Mouse (Mus musculus) cerebellum, postnatal 4 days (tissue): ENCODE results near the gene Btbd35f19.
"Not testable (repeated sequence)": the region's sequence is repeated elsewhere in the genome, so short reads cannot be mapped to it uniquely, and the experiment has no call there.

Source experiments
- DNase-seq, 2 experiments: peaks; one replicate each; pipeline ENCODE4 v3.0.0; 2022; ENCODE audit warnings: low spot score in 2 of 2, mixed read lengths in 1 of 2

Gene Btbd35f19

GRCm38 (mm10) chrX:31383818-31384217 lies at the start of gene Btbd35f19:
Gene Btbd35f19, minus strand, starts transcription at chrX:31383918.
- DNase-seq, result not testable (repeated sequence)

- DNase-seq, result not testable (repeated sequence)
Measured at GRCm38 (mm10) chrX:31341924-31342323, 41.8 kb downstream of the Btbd35f19 start.

- DNase-seq, result not testable (repeated sequence)
Measured at GRCm38 (mm10) chrX:31336154-31336553, 47.6 kb downstream of the Btbd35f19 start, which contains the start of gene Btbd35f26. Gene Btbd35f26, plus strand, starts transcription at chrX:31336454.
